Mouse (Mus musculus) cerebellum, postnatal 14 days (tissue): ENCODE data around the gene Rnf208.
A peak's percentile ranks its signal among the peaks of the same experiment; 100 is the strongest.

ENCODE experiments used
- DNase-seq, 2 experiments: peaks; one replicate each; pipeline ENCODE4 v3.0.0; 2021; ENCODE audit warnings: mixed read lengths in 2 of 2

Rnf208 gene

GRCm38 (mm10) chr2:25224766-25225752, 17.0 kb upstream of the Rnf208 start:
- peak; percentile 97 to 98 for DNase-seq

GRCm38 (mm10) chr2:25225811-25226379, 16.2 kb upstream of the Rnf208 start:
- DNase-seq: peak in 1 of 2 experiments; percentile 12

GRCm38 (mm10) chr2:25226864-25227263, 15.2 kb upstream of the Rnf208 start:
- peak in 1 of 2 experiments; percentile 42 for DNase-seq

GRCm38 (mm10) chr2:25227406-25227805, 14.6 kb upstream of the Rnf208 start:
- DNase-seq: no peak

- peak; percentile 89 to 92 for DNase-seq
Observed at GRCm38 (mm10) chr2:25228431-25228889, 13.6 kb upstream of the Rnf208 start.

GRCm38 (mm10) chr2:25228995-25229530, 13.0 kb upstream of the Rnf208 start:
- peak in 1 of 2 experiments; percentile 42 for DNase-seq

- DNase-seq: no peak
Observed at GRCm38 (mm10) chr2:25229582-25229981, 12.5 kb upstream of the Rnf208 start.

- DNase-seq: no peak
Observed at GRCm38 (mm10) chr2:25230581-25230980, 11.5 kb upstream of the Rnf208 start.

- no peak for DNase-seq
Observed at GRCm38 (mm10) chr2:25231038-25231437, 11.0 kb upstream of the Rnf208 start.

- DNase-seq: no peak
Observed at GRCm38 (mm10) chr2:25233421-25233820, 8.6 kb upstream of the Rnf208 start.

- DNase-seq: no peak
Observed at GRCm38 (mm10) chr2:25234050-25234449, 8.0 kb upstream of the Rnf208 start, which contains the start of gene Slc34a3. TSS of gene Slc34a3 (minus strand) at chr2:25234364.

GRCm38 (mm10) chr2:25234551-25235220, 7.4 kb upstream of the Rnf208 start:
- DNase-seq: no peak

- no peak for DNase-seq
Observed at GRCm38 (mm10) chr2:25236614-25237013, 5.4 kb upstream of the Rnf208 start, which contains the start of gene Rnf224. TSS of gene Rnf224 (minus strand) at chr2:25236787.

- no peak for DNase-seq
Observed at GRCm38 (mm10) chr2:25237522-25237921, 4.5 kb upstream of the Rnf208 start.

- DNase-seq: no peak
Observed at GRCm38 (mm10) chr2:25238106-25238505, 3.9 kb upstream of the Rnf208 start.

- DNase-seq: no peak
Observed at GRCm38 (mm10) chr2:25239766-25240165, 2.3 kb upstream of the Rnf208 start.

- DNase-seq: no peak
Observed at GRCm38 (mm10) chr2:25240310-25240709, 1.7 kb upstream of the Rnf208 start.

- peak; percentile 69 to 74 for DNase-seq
Observed at GRCm38 (mm10) chr2:25240723-25241437, 1.2 kb upstream of the Rnf208 start.

GRCm38 (mm10) chr2:25241438-25241775, 648 bp upstream of the Rnf208 start:
- no peak for DNase-seq

- no peak for DNase-seq
Observed at GRCm38 (mm10) chr2:25243342-25243741, 1.3 kb downstream of the Rnf208 start.

GRCm38 (mm10) chr2:25244144-25244543, 2.1 kb downstream of the Rnf208 start:
- DNase-seq: no peak
